Mouse (Mus musculus) heart, adult 2 months (tissue): ENCODE measurements at regions not wholly inside any gene's neighbourhood (a gene's known extent, or its start where the extent isn't known, plus 50 kb on each side); places are given as distances from the start of the nearest gene placed in this dataset.

Source experiments
- CTCF ChIP-seq: fragments of 200-600 bp; IDR thresholded peaks from 2 replicates; pipeline ENCODE4 v1.8.1; 2022; ENCODE audit warnings: antibody characterized with exemption, mild to moderate bottlenecking, moderate library complexity
- EP300 ChIP-seq: fragments of 200-500 bp; IDR thresholded peaks from 2 replicates; pipeline ENCODE4 v1.6.1; 2011; ENCODE audit warnings: low read depth, low read length, control low read depth; ENCODE audit not compliant: insufficient read depth
- POLR2A ChIP-seq: fragments of 200-500 bp; IDR thresholded peaks from 2 replicates; pipeline ENCODE4 v1.6.1; 2011; ENCODE audit warnings: mild to moderate bottlenecking, low read depth, low read length, control low read depth; ENCODE audit not compliant: insufficient read depth

GRCm38 (mm10) chr3:148159059-148159458 lies 831.3 kb downstream of the Adgrl2 start:
- TF ChIP-seq CTCF = no peak
- TF ChIP-seq POLR2A = no peak
- TF ChIP-seq EP300 = no peak
